Mouse (Mus musculus): Measurements from ENCODE around the gene Ralbp1. TPM values are rescaled to one million over a fixed set of nuclear protein-coding genes. Genes with fewer than 3 reads are reported as not detected.

The Ralbp1 gene
- 34.8 and 36.0 TPM in 2 replicates for polyA plus RNA-seq (2011; ENCODE audit: insufficient read length, low read depth, missing spikeins)

DNA sequence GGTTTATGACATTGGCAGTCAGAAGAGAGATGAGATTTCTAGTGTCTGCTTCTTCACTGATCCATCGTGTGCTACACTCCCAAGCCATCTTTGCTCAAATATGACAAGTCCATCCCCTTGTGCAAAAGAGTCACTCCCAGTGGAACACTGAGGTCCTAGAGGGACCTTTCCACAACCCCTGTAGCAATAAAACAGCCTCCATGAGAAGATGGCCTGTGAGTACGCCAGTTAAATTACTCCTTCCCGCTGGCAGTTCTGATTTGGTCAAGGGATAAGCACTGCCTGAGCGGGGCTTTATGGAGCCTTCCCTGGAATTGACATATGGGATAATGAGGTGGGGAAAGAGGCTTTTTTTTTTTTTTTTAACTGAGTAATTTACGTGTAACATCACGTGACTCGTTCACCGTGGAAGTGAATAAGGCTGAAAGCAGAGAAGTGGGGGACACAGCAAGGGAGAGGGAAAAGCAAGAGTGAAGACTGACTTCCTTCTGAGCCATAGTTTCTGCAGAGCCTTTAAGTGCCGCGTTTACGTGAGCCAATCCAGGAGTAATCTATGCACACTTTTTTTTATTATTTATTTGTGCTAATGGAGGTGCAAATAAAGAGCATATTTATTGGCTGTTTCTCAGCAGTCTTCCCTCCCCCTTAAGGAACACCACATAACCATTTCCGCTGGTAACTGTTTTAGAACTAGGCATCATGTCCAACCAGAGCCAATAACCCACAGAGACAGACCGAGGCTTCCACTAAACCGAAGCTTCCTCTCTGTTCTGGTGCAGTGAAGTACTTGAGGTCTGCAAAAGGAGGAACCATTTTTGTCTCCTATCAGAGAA is at the start of gene Ralbp1:
Gene Ralbp1, minus strand, starts transcription at position 102 of the 833 bp plus-strand sequence.
- Histone ChIP-seq H3K27ac (ENCODE audit: insufficient read depth, low read length) (peak within 1 kb of the TSS; percentile 85), H3K4me1 (ENCODE audit: control insufficient read depth, insufficient read depth, low read length) (no peaks in the 10 kb centered on the region; the same call in 1 of the 2 replicates), H3K4me3 (ENCODE audit: insufficient read depth, low read length) (peak within 1 kb of the TSS; percentile 78)
- peak; percentile 21 for TF ChIP-seq POLR2A (IDR thresholded peaks at IDR 0.05; ENCODE audit: low read depth, low read length)
- no peak for TF ChIP-seq CTCF (IDR thresholded peaks at IDR 0.05; ENCODE audit: borderline replicate concordance, insufficient read depth, low read length)

GRCm38 (mm10) chr17:65933741-65934140 is 48.1 kb upstream of the Ralbp1 start:
- TF ChIP-seq POLR2A (IDR thresholded peaks at IDR 0.05; ENCODE audit: low read depth, low read length) (no peak), CTCF (IDR thresholded peaks at IDR 0.05; ENCODE audit: borderline replicate concordance, insufficient read depth, low read length) (peak; percentile 19; the same call in 1 of the 2 replicates)
- Histone ChIP-seq H3K4me3 (ENCODE audit: insufficient read depth, low read length) (no peak overlapping the region), H3K4me1 (ENCODE audit: control insufficient read depth, insufficient read depth, low read length) (0 out of 2 replicates have a peak, but pooled peaks cover 5% of the 10 kb centered on the region), H3K27ac (ENCODE audit: insufficient read depth, low read length) (no peak overlapping the region)

DNA sequence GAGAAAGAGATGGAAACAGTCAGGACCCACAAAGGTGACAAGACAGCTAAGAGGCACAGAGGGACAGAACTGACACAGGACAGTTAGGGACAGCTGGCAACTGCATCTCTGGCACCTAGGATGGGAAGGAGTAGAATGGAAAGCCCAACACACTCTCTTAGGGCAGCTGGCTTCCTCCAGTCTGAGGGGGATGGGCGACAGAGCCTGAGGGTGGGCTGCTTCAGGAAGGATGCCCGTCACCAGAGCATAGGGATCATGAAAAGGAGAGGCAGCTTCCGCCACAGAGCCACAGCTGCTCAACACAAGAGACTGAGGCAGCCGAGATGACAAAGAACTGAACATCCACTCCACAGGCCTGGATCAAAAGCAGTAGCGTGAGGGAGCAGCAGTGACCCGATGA is 45.9 kb upstream of the Ralbp1 start:
- no peak overlapping the region for H3K4me3 ChIP-seq (ENCODE audit: insufficient read depth, low read length)
- H3K4me1 ChIP-seq (ENCODE audit: control insufficient read depth, insufficient read depth, low read length): 0 out of 2 replicates have a peak, but pooled peaks cover 5% of the 10 kb centered on the region
- no peak overlapping the region for H3K27ac ChIP-seq (ENCODE audit: insufficient read depth, low read length)
- TF ChIP-seq POLR2A (IDR thresholded peaks at IDR 0.05; ENCODE audit: low read depth, low read length): no peak
- no peak for TF ChIP-seq CTCF (IDR thresholded peaks at IDR 0.05; ENCODE audit: borderline replicate concordance, insufficient read depth, low read length)

- no peak overlapping the region for H3K4me3 ChIP-seq (ENCODE audit: insufficient read depth, low read length)
- H3K4me1 ChIP-seq (ENCODE audit: control insufficient read depth, insufficient read depth, low read length): 0 out of 2 replicates have a peak, but pooled peaks cover 5% of the 10 kb centered on the region
- H3K27ac ChIP-seq (ENCODE audit: insufficient read depth, low read length): no peak overlapping the region
- TF ChIP-seq CTCF (IDR thresholded peaks at IDR 0.05; ENCODE audit: borderline replicate concordance, insufficient read depth, low read length): no peak
- TF ChIP-seq POLR2A (IDR thresholded peaks at IDR 0.05; ENCODE audit: low read depth, low read length): 0 out of 2 replicates have a peak, but pooled peaks have one; percentile 20
Observed at GRCm38 (mm10) chr17:65930960-65931359, 45.4 kb upstream of the Ralbp1 start.

DNA sequence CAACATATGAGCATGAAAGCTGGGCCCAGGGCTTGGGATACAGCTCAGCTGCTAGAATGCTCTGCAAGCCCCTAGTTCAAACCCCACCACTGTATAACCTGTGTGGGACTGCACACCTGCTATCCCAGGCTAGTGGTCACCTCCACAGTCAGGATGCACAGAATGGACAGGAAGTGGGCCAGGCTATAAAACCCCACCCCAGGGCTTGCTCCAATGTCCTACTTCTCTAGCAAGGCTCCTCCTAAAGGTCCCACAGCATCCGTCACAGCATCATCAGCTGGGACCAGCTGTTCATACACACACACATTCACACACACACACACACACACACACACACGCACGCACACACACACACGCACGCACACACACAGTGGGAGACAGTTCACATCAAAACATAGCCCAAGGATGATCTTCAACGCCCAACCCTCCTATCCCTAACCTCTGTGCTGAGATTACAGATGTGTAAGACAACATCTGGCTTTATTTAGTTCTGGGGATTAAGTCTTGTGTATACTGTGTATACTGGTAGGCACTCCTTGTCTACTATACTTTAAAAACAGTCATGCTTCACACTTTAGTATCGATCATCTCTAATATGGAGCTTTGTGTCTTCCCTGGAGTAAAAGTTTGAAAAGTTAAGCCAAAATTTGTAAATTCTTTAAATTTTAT is 44.7 kb upstream of the Ralbp1 start:
- no peak overlapping the region for H3K27ac ChIP-seq (ENCODE audit: insufficient read depth, low read length)
- no peak overlapping the region for H3K4me3 ChIP-seq (ENCODE audit: insufficient read depth, low read length)
- H3K4me1 ChIP-seq (ENCODE audit: control insufficient read depth, insufficient read depth, low read length): 0 out of 2 replicates have a peak, but pooled peaks cover 5% of the 10 kb centered on the region
- TF ChIP-seq CTCF (IDR thresholded peaks at IDR 0.05; ENCODE audit: borderline replicate concordance, insufficient read depth, low read length) (no peak), POLR2A (IDR thresholded peaks at IDR 0.05; ENCODE audit: low read depth, low read length) (no peak)

- Histone ChIP-seq H3K4me1 (ENCODE audit: control insufficient read depth, insufficient read depth, low read length) (0 out of 2 replicates have a peak, but pooled peaks cover 5% of the 10 kb centered on the region), H3K27ac (ENCODE audit: insufficient read depth, low read length) (no peak overlapping the region), H3K4me3 (ENCODE audit: insufficient read depth, low read length) (no peak overlapping the region)
- no peak for TF ChIP-seq CTCF (IDR thresholded peaks at IDR 0.05; ENCODE audit: borderline replicate concordance, insufficient read depth, low read length)
- no peak for TF ChIP-seq POLR2A (IDR thresholded peaks at IDR 0.05; ENCODE audit: low read depth, low read length)
Observed at GRCm38 (mm10) chr17:65929319-65929978, 43.9 kb upstream of the Ralbp1 start.

- H3K4me1 ChIP-seq (ENCODE audit: control insufficient read depth, insufficient read depth, low read length): 0 out of 2 replicates have a peak, but pooled peaks cover 5% of the 10 kb centered on the region
- no peak for TF ChIP-seq POLR2A (IDR thresholded peaks at IDR 0.05; ENCODE audit: low read depth, low read length)
- TF ChIP-seq CTCF (IDR thresholded peaks at IDR 0.05; ENCODE audit: borderline replicate concordance, insufficient read depth, low read length): no peak
- H3K27ac ChIP-seq (ENCODE audit: insufficient read depth, low read length): no peak overlapping the region
- H3K4me3 ChIP-seq (ENCODE audit: insufficient read depth, low read length): no peak overlapping the region
Observed at GRCm38 (mm10) chr17:65927077-65927476, 41.5 kb upstream of the Ralbp1 start.

DNA sequence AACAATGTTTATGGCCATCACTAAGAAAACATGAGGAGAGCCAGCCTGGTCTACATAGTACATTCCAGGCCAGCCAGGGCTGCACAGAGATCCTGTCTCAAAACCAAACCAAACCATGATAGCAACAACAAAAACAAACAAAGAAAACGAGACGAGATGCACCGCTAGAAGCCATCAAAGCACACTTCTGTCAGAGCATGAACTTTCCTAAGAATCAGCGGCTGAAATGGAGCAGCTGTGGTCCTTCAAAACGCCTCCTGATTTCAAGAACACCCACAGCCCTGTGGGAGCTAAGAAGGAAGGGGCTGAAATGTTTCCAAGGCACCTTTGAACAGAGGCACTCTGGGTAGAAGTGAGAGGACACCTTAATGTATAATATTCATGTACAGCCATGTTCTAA is 38.6 kb upstream of the Ralbp1 start:
- H3K4me3 ChIP-seq (ENCODE audit: insufficient read depth, low read length): no peak overlapping the region
- H3K4me1 ChIP-seq (ENCODE audit: control insufficient read depth, insufficient read depth, low read length): no peaks in the 10 kb centered on the region
- no peak overlapping the region for H3K27ac ChIP-seq (ENCODE audit: insufficient read depth, low read length)
- TF ChIP-seq POLR2A (IDR thresholded peaks at IDR 0.05; ENCODE audit: low read depth, low read length): no peak
- TF ChIP-seq CTCF (IDR thresholded peaks at IDR 0.05; ENCODE audit: borderline replicate concordance, insufficient read depth, low read length): no peak

- Histone ChIP-seq H3K4me1 (ENCODE audit: control insufficient read depth, insufficient read depth, low read length) (no peaks in the 10 kb centered on the region), H3K27ac (ENCODE audit: insufficient read depth, low read length) (no peak overlapping the region), H3K4me3 (ENCODE audit: insufficient read depth, low read length) (no peak overlapping the region)
- no peak for TF ChIP-seq CTCF (IDR thresholded peaks at IDR 0.05; ENCODE audit: borderline replicate concordance, insufficient read depth, low read length)
- TF ChIP-seq POLR2A (IDR thresholded peaks at IDR 0.05; ENCODE audit: low read depth, low read length): no peak
Observed at GRCm38 (mm10) chr17:65921975-65922374, 36.4 kb upstream of the Ralbp1 start.
